Mouse (Mus musculus) cerebellum, adult 2 months (tissue): Measurements from ENCODE around the gene Rabgap1l. TPM values are rescaled to one million over a fixed set of nuclear protein-coding genes. Genes with fewer than 3 reads are reported as not detected.

Source experiments
- DNase-seq, 2 experiments: peaks; one replicate each; pipeline ENCODE4 v3.0.0; 2021
- H3K27ac ChIP-seq: fragments of 200-500 bp; 2 replicates; pipeline ENCODE4 v1.5.1; 2012; ENCODE audit warnings: low read length, control low read depth, inconsistent platforms; ENCODE audit not compliant: insufficient read depth
- H3K27me3 ChIP-seq: fragments of 200-500 bp; 2 replicates; pipeline ENCODE4 v1.6.1; 2012; ENCODE audit warnings: inconsistent platforms, mild to moderate bottlenecking, low read length, moderate library complexity; ENCODE audit not compliant: control insufficient read depth, insufficient read depth
- H3K4me1 ChIP-seq: fragments of 200-500 bp; 2 replicates; pipeline ENCODE4 v1.6.1; 2011; ENCODE audit warnings: low read length; ENCODE audit not compliant: control insufficient read depth, insufficient read depth
- H3K4me3 ChIP-seq: fragments of 200-500 bp; replicated peaks from 2 replicates; pipeline ENCODE3; 2011; ENCODE audit warnings: mild to moderate bottlenecking, low read depth, low read length, control low read depth; ENCODE audit not compliant: insufficient read depth
- CTCF ChIP-seq: fragments of 200-500 bp; IDR thresholded peaks from 2 replicates; pipeline ENCODE4 v1.5.1; 2011; ENCODE audit warnings: low read depth, mild to moderate bottlenecking, control low read depth, low read length, moderate library complexity, borderline replicate concordance; ENCODE audit not compliant: insufficient read depth
- POLR2A ChIP-seq: fragments of 200-500 bp; IDR thresholded peaks from 2 replicates; pipeline ENCODE4 v1.6.1; 2011; ENCODE audit warnings: low read length, control low read depth, borderline replicate concordance; ENCODE audit not compliant: insufficient read depth
- WGBS: fragments of 180-500 bp; shearing (Covaris S2); methylation state at CpG from one replicate; pipeline ENCODE4 v1.1.7; 2018; 5-methylcytosine and 5-hydroxymethylcytosine counted together
- polyA plus RNA-seq: library from polyadenylated mRNA; depleted of rRNA; stranded (reverse); fragments of >200 nt; gene quantifications from 2 replicates; pipeline ENCODE4 v1.2.3, GENCODE M21; 2012; rRNA removed

The Rabgap1l gene
- polyA plus RNA-seq, 1 experiment = 57.7 TPM

DNA sequence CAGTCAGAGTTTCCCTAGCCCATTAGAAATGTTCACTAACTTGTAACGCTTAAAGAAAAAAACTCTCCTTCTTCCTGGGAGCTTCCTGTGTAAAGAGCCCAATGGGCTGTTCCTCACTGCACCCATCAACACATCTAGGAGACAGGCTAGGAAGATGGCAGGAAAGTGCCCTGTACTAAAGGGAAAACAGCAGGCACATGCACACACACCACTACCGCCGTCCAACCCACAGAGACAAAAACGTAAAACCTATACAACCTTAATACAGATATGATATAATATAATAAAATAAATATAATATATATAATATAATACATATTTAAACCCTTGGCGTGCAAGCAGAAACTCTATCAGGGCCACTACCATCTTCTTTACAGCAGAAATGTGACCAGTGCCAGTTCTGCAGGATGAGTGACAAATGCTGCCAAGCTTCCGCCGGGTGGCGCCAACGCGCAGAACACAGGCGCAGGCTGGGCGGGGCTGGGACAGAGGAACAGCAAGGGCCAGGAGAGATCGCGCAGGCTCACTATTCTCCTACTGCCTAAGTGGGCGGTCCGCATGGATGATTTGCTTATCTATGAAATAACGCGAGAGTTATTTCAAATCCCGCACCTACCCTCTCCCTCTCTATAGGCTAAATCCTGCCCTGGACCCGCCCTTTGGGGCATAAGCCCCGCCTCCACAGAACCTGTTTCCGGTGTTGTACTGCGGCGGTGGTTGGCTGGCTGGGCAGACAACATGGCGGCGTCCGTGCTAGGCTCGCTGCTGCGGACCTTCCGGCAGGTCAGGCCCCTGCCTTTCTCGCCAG, 598.3 kb downstream of the Rabgap1l start, which contains the start of gene Mrps14:
Gene Mrps14, plus strand, starts transcription at position 687 of the 808 bp plus-strand sequence.
- Histone ChIP-seq H3K27me3 (no peaks in the 10 kb centered on the region), H3K4me3 (peak within 1 kb of the TSS; percentile 99), H3K4me1 (peaks cover 4% of the 10 kb centered on the region; the same call in 1 of the 2 replicates), H3K27ac (peak within 1 kb of the TSS; percentile 69)
- TF ChIP-seq POLR2A = peak; percentile 53
- TF ChIP-seq CTCF = peak; percentile 78
- peak; percentile 98 to 99 for DNase-seq
- 4% methylated on average over 31 of the region's 31 CpGs for WGBS

DNA sequence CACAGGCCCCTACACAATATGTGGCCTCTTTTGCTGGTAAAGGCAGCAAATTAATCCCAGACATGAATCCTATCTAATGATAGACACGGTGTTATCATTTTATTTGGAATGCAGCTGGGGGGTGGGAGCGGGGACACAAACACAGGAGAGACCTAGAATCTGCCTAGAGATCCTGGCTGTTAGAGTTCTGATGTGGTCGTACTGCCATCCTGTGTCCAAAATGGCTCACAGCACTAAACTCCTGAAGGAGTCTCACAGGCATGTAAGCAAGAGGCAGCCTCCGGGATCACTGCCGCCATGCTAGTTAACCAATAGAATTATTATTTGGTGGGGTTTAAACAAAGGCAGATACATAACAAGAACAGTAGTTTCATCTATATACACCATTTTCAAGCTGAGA, 608.5 kb downstream of the Rabgap1l start:
- no peaks in the 10 kb centered on the region for H3K4me1 ChIP-seq
- 4% methylated on average over 5 of the region's 5 CpGs for WGBS

DNA sequence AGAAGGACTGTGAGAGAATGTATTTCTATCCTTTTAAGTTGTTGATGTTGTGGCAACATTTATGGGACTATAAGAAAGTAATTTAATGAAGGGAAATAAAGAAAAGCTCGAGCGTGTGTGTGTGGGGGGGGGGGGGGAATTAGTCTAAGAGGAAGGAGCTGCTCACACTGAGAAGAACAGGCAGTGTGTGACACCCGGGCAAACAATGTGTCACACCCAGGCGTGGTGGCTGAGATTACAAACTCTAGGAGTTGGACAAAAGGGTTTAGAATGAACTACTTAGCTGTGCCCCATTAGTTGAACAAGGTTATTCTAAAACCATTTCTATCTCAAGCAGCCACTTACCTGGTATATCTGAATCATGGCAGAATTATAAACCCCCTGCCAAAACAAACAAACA, 611.8 kb downstream of the Rabgap1l start:
- DNase-seq = no peak
- no peak for TF ChIP-seq CTCF
- no peak for TF ChIP-seq POLR2A
- H3K4me3 ChIP-seq = no peak overlapping the region
- no peaks in the 10 kb centered on the region for H3K4me1 ChIP-seq
- 83% methylated on average over 4 of the region's 4 CpGs for WGBS
- H3K27me3 ChIP-seq = no peaks in the 10 kb centered on the region
- H3K27ac ChIP-seq = no peak overlapping the region

More for the DNA sequence above, 608.5 kb downstream of the Rabgap1l start:
- peak; percentile 26 to 37 for DNase-seq
- no peak overlapping the region for H3K27ac ChIP-seq
- TF ChIP-seq CTCF (peak; percentile 74), POLR2A (no peak)
- no peaks in the 10 kb centered on the region for H3K27me3 ChIP-seq
- H3K4me3 ChIP-seq = no peak overlapping the region

DNA sequence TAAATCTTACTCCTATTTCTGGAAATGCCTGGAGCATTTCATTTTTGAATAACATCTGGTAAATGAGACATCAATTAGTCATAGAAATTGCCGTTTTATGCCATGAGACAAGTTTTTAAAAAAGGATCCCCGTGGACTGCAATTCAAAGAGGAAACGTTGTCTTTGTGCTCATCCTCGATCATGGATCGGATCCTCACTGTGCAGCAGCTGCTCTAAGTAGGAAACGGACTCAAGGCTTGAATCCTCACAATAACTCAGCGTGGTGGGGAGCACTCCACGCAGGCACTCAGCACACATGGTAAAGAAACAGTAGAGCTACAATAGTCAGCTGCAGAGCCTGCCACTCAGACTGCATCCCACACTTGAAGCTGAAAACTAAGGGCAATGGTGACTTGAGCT, 616.1 kb downstream of the Rabgap1l start:
- Histone ChIP-seq H3K27me3 (no peaks in the 10 kb centered on the region), H3K27ac (no peak overlapping the region), H3K4me1 (no peaks in the 10 kb centered on the region), H3K4me3 (no peak overlapping the region)
- no peak for DNase-seq
- 27% methylated on average over 8 of the region's 8 CpGs for WGBS
- TF ChIP-seq POLR2A = no peak
- TF ChIP-seq CTCF = no peak

Other genes starting within 250 kb of the Rabgap1l start
- gene Rc3h1, start 113.2 kb upstream of the Rabgap1l start, polyA plus RNA-seq = 12.0 TPM in 2 replicates
- 0.18 and 0.30 TPM in 2 replicates for gene Serpinc1, start 185.4 kb upstream of the Rabgap1l start, polyA plus RNA-seq
- gene Zbtb37, start 241.6 kb upstream of the Rabgap1l start, polyA plus RNA-seq = 5.0 and 5.5 TPM in 2 replicates